Mouse (Mus musculus) liver, adult 2 months (tissue): ENCODE results near the gene Myo1c. TPM values are rescaled to one million over a fixed set of nuclear protein-coding genes. Genes with fewer than 3 reads are reported as not detected.
"Not testable (repeated sequence)": the region's sequence is repeated elsewhere in the genome, so short reads cannot be mapped to it uniquely, and the experiment has no call there.

Source experiments
- DNase-seq: peaks from one replicate; pipeline ENCODE4 v3.0.0-alpha.2; 2011; ENCODE audit warnings: low read depth, low spot score; ENCODE audit errors: extremely low read depth
- H3K27ac ChIP-seq: fragments of 200-500 bp; replicated peaks from 2 replicates; pipeline ENCODE4 v1.5.1; 2012; ENCODE audit warnings: low read depth, mild to moderate bottlenecking, control low read depth, inconsistent platforms, low read length; ENCODE audit not compliant: insufficient read depth
- H3K27me3 ChIP-seq: fragments of 200-500 bp; 2 replicates; pipeline ENCODE4 v1.6.1; 2012; ENCODE audit warnings: mild to moderate bottlenecking, moderate library complexity, low read length, inconsistent platforms; ENCODE audit not compliant: control insufficient read depth, insufficient read depth
- H3K36me3 ChIP-seq: fragments of 200-500 bp; 2 replicates; pipeline ENCODE4 v1.6.1; 2012; ENCODE audit warnings: low read length, inconsistent platforms; ENCODE audit not compliant: control insufficient read depth, insufficient read depth
- H3K4me1 ChIP-seq: fragments of 200-500 bp; 2 replicates; pipeline ENCODE4 v1.6.1; 2011; ENCODE audit warnings: low read length; ENCODE audit not compliant: control insufficient read depth, insufficient read depth
- H3K4me3 ChIP-seq: fragments of 200-500 bp; 2 replicates; pipeline ENCODE4 v1.5.1; 2011; ENCODE audit warnings: low read depth, mild to moderate bottlenecking, control low read depth, low read length, moderate library complexity; ENCODE audit not compliant: insufficient read depth
- H3K79me2 ChIP-seq: fragments of 200-500 bp; 2 replicates; pipeline ENCODE4 v1.6.1; 2012; ENCODE audit warnings: inconsistent platforms, mild to moderate bottlenecking, low read length, moderate library complexity; ENCODE audit not compliant: control insufficient read depth, insufficient read depth
- H3K9ac ChIP-seq: fragments of 200-500 bp; 2 replicates; pipeline ENCODE4 v1.6.1; 2012; ENCODE audit warnings: low read depth, mild to moderate bottlenecking, control low read depth, inconsistent platforms, low read length
- CTCF ChIP-seq: fragments of 200-500 bp; IDR thresholded peaks from 2 replicates; pipeline ENCODE4 v1.5.1; 2011; ENCODE audit warnings: low read depth, low read length, control low read depth
- POLR2A ChIP-seq: fragments of 200-500 bp; IDR thresholded peaks from 2 replicates; pipeline ENCODE4 v1.6.1; 2011; ENCODE audit warnings: low read length, control low read depth; ENCODE audit not compliant: insufficient read depth; ENCODE audit errors: extremely low read depth
- WGBS: fragments of 180-500 bp; shearing (Covaris S2); methylation state at CpG from one replicate; pipeline ENCODE4 v1.1.7; 2018; 5-methylcytosine and 5-hydroxymethylcytosine counted together
- polyA plus RNA-seq: library from polyadenylated mRNA; depleted of rRNA; stranded (reverse); fragments of >200 nt; gene quantifications from 2 replicates; pipeline ENCODE4 v1.2.3, GENCODE M21; 2012
- total RNA-seq: library from RNA; depleted of rRNA; stranded (reverse); fragments of >200 nt; gene quantifications from 2 replicates; pipeline ENCODE4 v1.2.3, GENCODE M21; 2014

Gene Myo1c
- total and polyA plus RNA-seq, 2 experiments, result 15.6 to 21.5 TPM

DNA sequence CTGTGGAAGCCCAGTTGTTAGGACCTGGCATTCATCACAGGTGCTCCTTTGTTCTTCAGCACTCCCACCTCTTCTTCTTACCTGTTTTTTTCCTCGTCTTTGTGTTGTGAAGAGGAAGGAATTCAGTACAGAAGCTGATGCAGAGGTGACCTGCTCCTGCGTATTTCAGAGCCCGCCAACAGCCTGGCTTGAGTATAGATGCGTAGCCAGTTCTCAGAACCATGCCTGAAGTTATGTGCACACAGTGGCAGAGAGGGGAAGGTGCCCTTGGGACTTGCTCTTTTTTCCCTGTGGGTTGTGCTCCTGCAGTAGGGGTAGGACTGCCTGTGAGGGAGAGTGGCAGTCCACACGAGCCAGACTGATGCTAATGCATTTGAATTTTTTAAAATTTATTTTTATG is 43.3 kb downstream of the Myo1c start:
- TF ChIP-seq POLR2A (no peak), CTCF (no peak)
- WGBS, result 91% methylated on average over 5 of the region's 5 CpGs

GRCm38 (mm10) chr11:75697464-75697863 is 47.2 kb downstream of the Myo1c start:
- H3K79me2 ChIP-seq, result peaks cover 10% of the 10 kb centered on the region; the same call in 1 of the 2 replicates
- H3K36me3 ChIP-seq, result peaks cover 52% of the 10 kb centered on the region
- 95% methylated on average over 3 of the region's 3 CpGs for WGBS
- not testable (repeated sequence) for H3K9ac ChIP-seq, H3K27me3 ChIP-seq, DNase-seq, H3K4me1 ChIP-seq, H3K4me3 ChIP-seq, H3K27ac ChIP-seq

More for the DNA sequence above, 43.3 kb downstream of the Myo1c start:
- no peaks in the 10 kb centered on the region for H3K27me3 ChIP-seq
- H3K27ac ChIP-seq, result no peak overlapping the region
- H3K4me3 ChIP-seq, result no peak overlapping the region
- no peak for DNase-seq
- H3K4me1 ChIP-seq, result peaks cover 9% of the 10 kb centered on the region; the same call in 1 of the 2 replicates
- H3K79me2 ChIP-seq, result peaks cover 26% of the 10 kb centered on the region; the same call in 1 of the 2 replicates
- no peak overlapping the region for H3K9ac ChIP-seq
- H3K36me3 ChIP-seq, result peaks cover 35% of the 10 kb centered on the region

- 94% methylated on average over 5 of the region's 5 CpGs for WGBS
- no peaks in the 10 kb centered on the region for H3K27me3 ChIP-seq
- peaks cover 67% of the 10 kb centered on the region for H3K36me3 ChIP-seq
- no peaks in the 10 kb centered on the region for H3K4me1 ChIP-seq
- no peak overlapping the region for H3K27ac ChIP-seq
- no peak for TF ChIP-seq POLR2A
- TF ChIP-seq CTCF, result no peak
- no peaks in the 10 kb centered on the region for H3K79me2 ChIP-seq
- no peak for DNase-seq
- no peak overlapping the region for H3K9ac ChIP-seq
- H3K4me3 ChIP-seq, result no peak overlapping the region
Observed at GRCm38 (mm10) chr11:75700557-75700956, 50.3 kb downstream of the Myo1c start.

GRCm38 (mm10) chr11:75702761-75703160 is 52.5 kb downstream of the Myo1c start:
- TF ChIP-seq CTCF, result no peak
- no peak for TF ChIP-seq POLR2A
- no peaks in the 10 kb centered on the region for H3K79me2 ChIP-seq
- H3K9ac ChIP-seq, result no peak overlapping the region
- H3K27ac ChIP-seq, result no peak overlapping the region
- DNase-seq, result no peak
- WGBS, result 95% methylated on average over 6 of the region's 6 CpGs
- H3K4me3 ChIP-seq, result no peak overlapping the region
- peaks cover 58% of the 10 kb centered on the region for H3K36me3 ChIP-seq
- H3K27me3 ChIP-seq, result no peaks in the 10 kb centered on the region
- H3K4me1 ChIP-seq, result no peaks in the 10 kb centered on the region

DNA sequence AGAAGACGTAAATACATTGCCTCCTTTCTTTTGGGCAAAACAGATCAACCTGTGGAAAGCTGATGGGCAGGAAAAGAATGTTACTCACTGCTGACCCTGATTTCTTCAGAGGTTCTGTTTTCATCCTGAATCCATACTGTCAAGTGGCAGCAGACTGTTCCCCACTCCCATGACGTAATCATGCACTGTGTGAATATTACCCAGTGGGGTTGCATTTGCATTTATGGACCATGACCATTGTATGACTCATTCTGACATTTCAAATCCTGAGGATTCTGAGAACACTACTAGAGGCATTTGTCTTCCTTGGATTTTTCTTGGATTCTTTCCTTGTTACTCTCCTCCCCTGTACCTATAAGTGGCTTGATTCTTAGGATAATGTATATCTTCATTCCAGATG is 53.4 kb downstream of the Myo1c start:
- no peaks in the 10 kb centered on the region for H3K79me2 ChIP-seq
- H3K4me1 ChIP-seq, result no peaks in the 10 kb centered on the region
- TF ChIP-seq CTCF, result no peak
- TF ChIP-seq POLR2A, result no peak
- H3K27me3 ChIP-seq, result no peaks in the 10 kb centered on the region
- no peak overlapping the region for H3K27ac ChIP-seq
- no peak overlapping the region for H3K9ac ChIP-seq
- no peak overlapping the region for H3K4me3 ChIP-seq
- H3K36me3 ChIP-seq, result peaks cover 51% of the 10 kb centered on the region
- WGBS, result 97% methylated on average over 2 of the region's 2 CpGs
- no peak for DNase-seq

DNA sequence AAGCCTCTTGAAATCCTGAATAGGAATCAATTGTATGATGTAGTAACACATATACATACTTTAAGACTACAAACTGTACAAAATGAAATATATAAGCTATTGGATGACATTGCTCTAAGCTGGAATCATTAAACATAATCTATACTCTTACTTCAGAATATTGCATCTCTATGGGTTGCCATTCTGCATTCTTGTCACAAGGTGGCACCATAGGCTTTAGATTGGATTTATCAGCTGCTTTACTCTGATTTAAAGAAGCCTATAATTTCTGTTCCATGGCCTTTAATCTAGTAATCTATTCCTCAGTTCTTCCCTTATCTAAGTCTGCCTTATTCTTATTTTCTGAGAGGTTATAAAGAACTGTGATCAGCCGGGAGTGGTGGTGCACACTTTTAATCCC is 63.6 kb downstream of the Myo1c start:
- no peaks in the 10 kb centered on the region for H3K4me1 ChIP-seq
- H3K79me2 ChIP-seq, result no peaks in the 10 kb centered on the region
- no peak overlapping the region for H3K27ac ChIP-seq
- H3K9ac ChIP-seq, result no peak overlapping the region
- H3K27me3 ChIP-seq, result no peaks in the 10 kb centered on the region
- H3K36me3 ChIP-seq, result no peaks in the 10 kb centered on the region
- no peak overlapping the region for H3K4me3 ChIP-seq
- DNase-seq, result peak; percentile 38
- WGBS, result 100% methylated on average over 1 of the region's 1 CpGs
- no peak for TF ChIP-seq POLR2A
- TF ChIP-seq CTCF, result peak; percentile 42
